Mouse (Mus musculus) MEL (cell line): ENCODE data around the gene Gstt3. TPM values are rescaled to one million over a fixed set of nuclear protein-coding genes. Genes with fewer than 3 reads are reported as not detected.

Source experiments
- DNase-seq: peaks from one replicate; pipeline ENCODE4 v3.0.0; 2011; ENCODE audit warnings: low read depth, low spot score
- H3K27ac ChIP-seq: 2 replicates; pipeline ENCODE4 v1.5.1; 2012; ENCODE audit warnings: low read depth, mild to moderate bottlenecking, control low read depth, low read length, moderate library complexity; ENCODE audit not compliant: control insufficient read depth
- H3K27me3 ChIP-seq, 2 experiments: fragments of 150-350 bp in 1 of 2; sonication (generic) in 1 of 2; 2 replicates each; pipeline ENCODE4 v1.6.1; 2012; ENCODE audit warnings: low read length in 2 of 2, mild to moderate bottlenecking in 2 of 2, improper control_type of control experiment in 1 of 2, moderate library complexity in 1 of 2; ENCODE audit not compliant: insufficient read depth in 2 of 2, control insufficient read depth in 1 of 2
- H3K36me3 ChIP-seq, 2 experiments: 2 replicates each; pipeline ENCODE4 v1.6.1; 2012 to 2014; ENCODE audit warnings: low read length in 2 of 2, improper control_type of control experiment in 1 of 2, inconsistent platforms in 1 of 2, mild to moderate bottlenecking in 1 of 2; ENCODE audit not compliant: insufficient read depth in 2 of 2, control insufficient read depth in 1 of 2
- H3K4me1 ChIP-seq, 2 experiments: fragments of 150-350 bp in 1 of 2; sonication (generic) in 1 of 2; 2 replicates each; pipeline ENCODE4 v1.6.1; 2012; ENCODE audit warnings: low read length in 2 of 2, improper control_type of control experiment in 1 of 2, mild to moderate bottlenecking in 1 of 2; ENCODE audit not compliant: insufficient read depth in 2 of 2, control insufficient read depth in 1 of 2
- H3K4me3 ChIP-seq, 2 experiments: fragments of 150-350 bp in 1 of 2; sonication (generic) in 1 of 2; 2 replicates each; pipeline ENCODE4 v1.5.1; 2012; ENCODE audit warnings: low read depth in 2 of 2, low read length in 2 of 2, mild to moderate bottlenecking in 2 of 2, moderate library complexity in 2 of 2, control low read depth in 1 of 2, improper control_type of control experiment in 1 of 2; ENCODE audit not compliant: control insufficient read depth in 1 of 2, insufficient read depth in 1 of 2
- H3K79me2 ChIP-seq: 2 replicates; pipeline ENCODE4 v1.6.1; 2012; ENCODE audit warnings: mild to moderate bottlenecking, low read length, moderate library complexity; ENCODE audit not compliant: control insufficient read depth, poor library complexity, insufficient read depth
- H3K9ac ChIP-seq: 2 replicates; pipeline ENCODE4 v1.6.1; 2012; ENCODE audit warnings: low read depth, mild to moderate bottlenecking, control low read depth, low read length, moderate library complexity; ENCODE audit not compliant: control insufficient read depth, poor library complexity, severe bottlenecking
- H3K9me3 ChIP-seq: fragments of 150-350 bp; sonication (generic); replicated peaks from 2 replicates; pipeline ENCODE4 v1.6.1; 2012; ENCODE audit warnings: mild to moderate bottlenecking, low read length, improper control_type of control experiment, moderate library complexity; ENCODE audit not compliant: insufficient read depth
- CHD2 ChIP-seq: IDR thresholded peaks from 2 replicates; pipeline ENCODE4 v1.6.1; 2011; ENCODE audit warnings: low read length, improper control_type of control experiment
- CTCF ChIP-seq, 3 experiments: IDR thresholded peaks in 2 of 3; conservative IDR thresholded peaks in 1 of 3; 2 replicates each; pipeline ENCODE4 v1.5.1; 2011 to 2012; ENCODE audit warnings: low read length in 3 of 3, low read depth in 2 of 3, mild to moderate bottlenecking in 2 of 3, improper control_type of control experiment in 1 of 3, inconsistent platforms in 1 of 3, mixed read lengths in 1 of 3, moderate library complexity in 1 of 3; ENCODE audit not compliant: control insufficient read depth in 1 of 3, insufficient read depth in 1 of 3, poor library complexity in 1 of 3, severe bottlenecking in 1 of 3
- ELF1 ChIP-seq: IDR thresholded peaks from 2 replicates; pipeline ENCODE4 v1.6.1; 2014; ENCODE audit warnings: low read depth, mild to moderate bottlenecking, inconsistent platforms, low read length, improper control_type of control experiment, moderate library complexity
- EP300 ChIP-seq, 2 experiments: IDR thresholded peaks; 2 replicates each; pipeline ENCODE4 v1.6.1; 2011; ENCODE audit warnings: improper control_type of control experiment in 2 of 2, low read length in 2 of 2, low read depth in 1 of 2, mild to moderate bottlenecking in 1 of 2
- ETS1 ChIP-seq: IDR thresholded peaks from 2 replicates; pipeline ENCODE4 v1.6.1; 2012; ENCODE audit warnings: low read depth, mild to moderate bottlenecking, inconsistent platforms, low read length, improper control_type of control experiment, moderate library complexity
- GABPA ChIP-seq: IDR thresholded peaks from 2 replicates; pipeline ENCODE4 v1.6.1; 2012; ENCODE audit warnings: low read depth, mild to moderate bottlenecking, inconsistent platforms, low read length, improper control_type of control experiment, moderate library complexity
- GATA1 ChIP-seq: IDR thresholded peaks from 2 replicates; pipeline ENCODE4 v1.6.1; 2011; ENCODE audit warnings: low read depth, low read length, improper control_type of control experiment
- HCFC1 ChIP-seq: IDR thresholded peaks from 2 replicates; pipeline ENCODE4 v1.6.1; 2012; ENCODE audit warnings: low read depth, mild to moderate bottlenecking, inconsistent platforms, low read length, improper control_type of control experiment, moderate library complexity
- KAT2A ChIP-seq: conservative IDR thresholded peaks from 2 replicates; pipeline ENCODE4 v1.6.1; 2012; ENCODE audit warnings: low read depth, low read length, improper control_type of control experiment, inconsistent platforms
- MAFK ChIP-seq: IDR thresholded peaks from 2 replicates; pipeline ENCODE4 v1.6.1; 2011; ENCODE audit warnings: low read depth, mild to moderate bottlenecking, low read length, improper control_type of control experiment, borderline replicate concordance
- MAX ChIP-seq: IDR thresholded peaks from 2 replicates; pipeline ENCODE4 v1.6.1; 2011; ENCODE audit warnings: low read length, improper control_type of control experiment
- MAZ ChIP-seq: IDR thresholded peaks from 2 replicates; pipeline ENCODE4 v1.6.1; 2012; ENCODE audit warnings: low read depth, mild to moderate bottlenecking, inconsistent platforms, low read length, improper control_type of control experiment
- MXI1 ChIP-seq: IDR thresholded peaks from 2 replicates; pipeline ENCODE4 v1.6.1; 2011; ENCODE audit warnings: mild to moderate bottlenecking, low read depth, low read length, improper control_type of control experiment
- MYB ChIP-seq: IDR thresholded peaks from 2 replicates; pipeline ENCODE4 v1.6.1; 2011; ENCODE audit warnings: mild to moderate bottlenecking, low read depth, low read length, improper control_type of control experiment
- NELFE ChIP-seq: IDR thresholded peaks from 2 replicates; pipeline ENCODE4 v1.6.1; 2011; ENCODE audit warnings: low read depth, low read length, improper control_type of control experiment
- NRF1 ChIP-seq: IDR thresholded peaks from 2 replicates; pipeline ENCODE4 v1.6.1; 2014; ENCODE audit warnings: low read depth, mild to moderate bottlenecking, inconsistent platforms, low read length, improper control_type of control experiment, moderate library complexity; ENCODE audit not compliant: poor library complexity, insufficient read depth, severe bottlenecking
- POLR2AphosphoS5 ChIP-seq: IDR thresholded peaks from 2 replicates; pipeline ENCODE4 v1.6.1; 2012; ENCODE audit warnings: low read depth, borderline replicate concordance, mild to moderate bottlenecking, inconsistent platforms, low read length, moderate library complexity, mixed read lengths
- SIN3A ChIP-seq: IDR thresholded peaks from 2 replicates; pipeline ENCODE4 v1.6.1; 2012; ENCODE audit warnings: low read length, improper control_type of control experiment, inconsistent platforms
- SMC3 ChIP-seq: IDR thresholded peaks from 2 replicates; pipeline ENCODE4 v1.6.1; 2011; ENCODE audit warnings: low read depth, low read length, improper control_type of control experiment
- TAL1 ChIP-seq: IDR thresholded peaks from 2 replicates; pipeline ENCODE4 v1.6.1; 2012; ENCODE audit warnings: mild to moderate bottlenecking, inconsistent platforms, low read length, moderate library complexity, mixed read lengths
- TCF12 ChIP-seq: IDR thresholded peaks from 2 replicates; pipeline ENCODE4 v1.6.1; 2014; ENCODE audit warnings: low read depth, mild to moderate bottlenecking, inconsistent platforms, low read length, improper control_type of control experiment, moderate library complexity
- UBTF ChIP-seq: IDR thresholded peaks from 2 replicates; pipeline ENCODE4 v1.6.1; 2012; ENCODE audit warnings: low read depth, mild to moderate bottlenecking, inconsistent platforms, low read length, improper control_type of control experiment, moderate library complexity, borderline replicate concordance; ENCODE audit not compliant: insufficient read depth
- USF1 ChIP-seq: IDR thresholded peaks from 2 replicates; pipeline ENCODE4 v1.6.1; 2014; ENCODE audit warnings: low read depth, mild to moderate bottlenecking, inconsistent platforms, low read length, improper control_type of control experiment, moderate library complexity
- USF2 ChIP-seq, 2 experiments: IDR thresholded peaks; 2 replicates each; pipeline ENCODE4 v1.6.1; 2011 to 2012; ENCODE audit warnings: improper control_type of control experiment in 2 of 2, low read length in 2 of 2, borderline replicate concordance in 1 of 2, inconsistent platforms in 1 of 2, low read depth in 1 of 2, mild to moderate bottlenecking in 1 of 2; ENCODE audit not compliant: insufficient read depth in 1 of 2
- ZC3H11A ChIP-seq: IDR thresholded peaks from 2 replicates; pipeline ENCODE4 v1.6.1; 2012; ENCODE audit warnings: low read depth, mild to moderate bottlenecking, inconsistent platforms, low read length, improper control_type of control experiment
- ZKSCAN1 ChIP-seq: IDR thresholded peaks from 2 replicates; pipeline ENCODE4 v1.6.1; 2012; ENCODE audit warnings: low read depth, mild to moderate bottlenecking, inconsistent platforms, low read length, improper control_type of control experiment, moderate library complexity
- ZMIZ1 ChIP-seq: IDR thresholded peaks from 2 replicates; pipeline ENCODE4 v1.6.1; 2012; ENCODE audit warnings: low read depth, mild to moderate bottlenecking, inconsistent platforms, low read length, improper control_type of control experiment, moderate library complexity
- ZNF384 ChIP-seq: IDR thresholded peaks from 2 replicates; pipeline ENCODE4 v1.6.1; 2012; ENCODE audit warnings: low read depth, mild to moderate bottlenecking, inconsistent platforms, low read length, improper control_type of control experiment
- polyA plus RNA-seq, 2 experiments: library from polyadenylated mRNA; stranded (reverse) in 1 of 2; unstranded in 1 of 2; fragments of >175 nt in 1 of 2; fragments of >200 nt in 1 of 2; gene quantifications; 2 replicates each; pipeline versions ENCODE4 v1.2.1 to v1.2.4; 2012; ENCODE audit warnings: low replicate concordance in 2 of 2, low read depth in 1 of 2; ENCODE audit not compliant: insufficient read length in 2 of 2, insufficient read depth in 1 of 2, missing spikeins in 1 of 2
- total RNA-seq: library from RNA; depleted of rRNA; stranded (reverse); fragments of 300-350 nt; gene quantifications from 2 replicates; pipeline ENCODE4 v1.2.3, GENCODE M21; 2012

The Gstt3 gene
- total and polyA plus RNA-seq, 3 experiments = 4.0 to 10.2 TPM; not detected in 1

DNA sequence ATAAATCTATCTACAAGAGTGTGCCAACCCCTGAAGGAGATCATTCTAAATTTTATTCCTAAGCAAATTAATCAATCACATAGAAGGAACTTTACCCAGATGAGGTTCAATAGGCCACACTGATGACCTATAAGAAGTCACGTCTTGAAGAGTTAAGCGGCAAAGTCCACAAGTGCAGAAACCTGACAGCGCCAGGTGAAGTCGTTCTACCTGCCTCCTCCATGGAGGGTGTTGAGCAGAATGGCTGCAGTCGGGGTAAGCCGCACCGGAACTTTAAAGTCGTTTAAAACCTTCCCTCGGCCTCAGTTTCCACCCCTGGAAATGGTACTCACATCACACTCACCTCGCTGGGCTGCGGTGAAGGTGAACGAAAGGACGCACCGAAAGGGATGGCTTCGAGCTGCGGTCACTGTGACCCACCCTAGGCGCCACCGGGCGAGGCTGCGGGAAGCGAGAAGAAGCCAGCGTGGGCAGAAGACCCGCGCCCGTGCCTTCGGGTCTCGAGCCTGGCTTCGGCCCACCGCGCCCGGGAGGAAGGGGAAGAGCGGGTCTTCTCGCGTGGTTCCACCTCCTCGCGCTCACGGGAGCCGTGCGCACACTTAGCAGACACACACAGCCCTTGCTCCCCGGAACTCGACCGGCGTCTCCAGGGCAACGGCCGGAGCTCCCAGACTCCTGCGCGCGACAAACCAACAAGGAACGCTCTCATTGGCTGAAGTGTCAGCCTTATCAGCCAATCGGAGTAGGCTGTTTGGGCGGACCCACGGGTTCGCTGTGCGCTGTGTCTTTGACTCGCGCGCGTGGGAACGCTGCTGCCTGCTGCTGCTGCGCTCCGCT lies 17.3 kb downstream of the Gstt3 start, which contains the start of gene Cabin1 (continued):
- TF ChIP-seq UBTF (no peak), USF1 (0 out of 2 replicates have a peak, but pooled peaks have one; percentile 28), ELF1 (peak; percentile 89), MAX (peak; percentile 78), NELFE (peak; percentile 98), EP300 (IDR thresholded peaks at IDR 0.05; ENCODE audit: low read depth in 1 of 2, low read length in 2 of 2) (no peak), CHD2 (peak; percentile 92), KAT2A (peak; percentile 75; the same call in 1 of the 2 replicates), MAZ (peak; percentile 73; the same call in 1 of the 2 replicates), HCFC1 (peak; percentile 92), NRF1 (peak; percentile 69), POLR2AphosphoS5 (no peak; the same call in 1 of the 2 replicates), GATA1 (0 out of 2 replicates have a peak, but pooled peaks have one; percentile 45), MAFK (no peak), TAL1 (no peak), ZKSCAN1 (no peak), MXI1 (peak; percentile 94)
- TF ChIP-seq, all 39 proteins: peak for 18

DNA sequence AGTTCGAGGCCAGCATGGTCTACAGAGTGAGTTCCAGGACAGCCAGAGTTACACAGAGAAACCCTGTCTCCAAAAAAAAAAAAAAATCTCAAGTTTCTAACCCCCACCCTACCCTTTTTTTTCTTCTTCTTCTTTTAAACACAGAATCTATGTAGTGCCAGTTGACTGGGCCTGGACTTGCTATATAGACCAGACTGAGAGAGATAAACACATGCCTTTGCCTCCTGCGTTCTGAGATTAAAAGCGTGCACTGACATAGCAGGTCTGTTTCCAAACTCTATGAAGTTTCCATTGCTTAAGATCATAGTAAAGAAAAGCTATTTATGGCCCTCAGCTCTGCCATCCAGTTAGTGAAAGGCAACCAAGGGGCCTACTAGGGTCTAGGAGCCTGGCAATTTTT lies 18.8 kb downstream of the Gstt3 start:
- TF ChIP-seq MYB = no peak
- peak; percentile 42; the same call in 1 of the 2 replicates for TF ChIP-seq ETS1
- no peak for TF ChIP-seq ELF1
- TF ChIP-seq SIN3A = peak; percentile 53
- no peak for TF ChIP-seq UBTF
- no peak for TF ChIP-seq ZC3H11A
- no peak for TF ChIP-seq ZMIZ1
- no peak for TF ChIP-seq CHD2
- TF ChIP-seq TAL1 = peak; percentile 76
- no peak for TF ChIP-seq USF1
- TF ChIP-seq POLR2AphosphoS5 = no peak
- TF ChIP-seq SMC3 = no peak
- no peak for TF ChIP-seq ZKSCAN1
- TF ChIP-seq TCF12 = peak; percentile 34; the same call in 1 of the 2 replicates
- TF ChIP-seq ZNF384 = peak; percentile 76
- TF ChIP-seq NELFE = no peak
- TF ChIP-seq GABPA = no peak
- TF ChIP-seq USF2 (IDR thresholded peaks at IDR 0.05; ENCODE audit: borderline replicate concordance in 1 of 2, insufficient read depth in 1 of 2, low read depth in 1 of 2, low read length in 2 of 2) = no peak
- no peak for TF ChIP-seq CTCF (IDR thresholded peaks at IDR 0.05 in 2 of 3, conservative IDR thresholded peaks at IDR 0.05 in 1 of 3; ENCODE audit: control insufficient read depth in 1 of 3, insufficient read depth in 1 of 3, low read depth in 2 of 3, low read length in 3 of 3, poor library complexity in 1 of 3, severe bottlenecking in 1 of 3)
- TF ChIP-seq MXI1 = peak; percentile 51; the same call in 1 of the 2 replicates
- peak; percentile 46 to 62; a peak in 2 of 4 replicates for TF ChIP-seq EP300 (IDR thresholded peaks at IDR 0.05; ENCODE audit: low read depth in 1 of 2, low read length in 2 of 2)
- 0 out of 2 replicates have a peak, but pooled peaks have one; percentile 33 for TF ChIP-seq MAX
- H3K4me1 ChIP-seq = peaks cover 6 to 23% of the 10 kb centered on the region in 2 experiments; a peak in 3 of 4 replicates
- no peaks in the 10 kb centered on the region for H3K9me3 ChIP-seq
- H3K79me2 ChIP-seq = peaks cover 32% of the 10 kb centered on the region
- H3K9ac ChIP-seq = peak overlapping the region; percentile 2
- H3K36me3 ChIP-seq = peaks cover 5 to 20% of the 10 kb centered on the region in 2 experiments
- H3K27me3 ChIP-seq = no peaks in the 10 kb centered on the region
- no peak overlapping the region for H3K4me3 ChIP-seq
- peak; percentile 67 for DNase-seq
- H3K27ac ChIP-seq = no peak overlapping the region; the same call in 1 of the 2 replicates
